Mouse (Mus musculus) embryonic fibroblast, embryonic 13.5 days (primary cell): ENCODE measurements around the gene Nhlh1. TPM values are rescaled to one million over a fixed set of nuclear protein-coding genes. Genes with fewer than 3 reads are reported as not detected.

Source experiments
- H3K27ac ChIP-seq: 2 replicates; pipeline ENCODE4 v1.5.1; 2012; ENCODE audit warnings: low read length, control low read depth, inconsistent platforms; ENCODE audit not compliant: insufficient read depth
- H3K4me1 ChIP-seq: 2 replicates; pipeline ENCODE4 v1.6.1; 2011; ENCODE audit warnings: low read length; ENCODE audit not compliant: control insufficient read depth, insufficient read depth
- H3K4me3 ChIP-seq: 2 replicates; pipeline ENCODE4 v1.5.1; 2011; ENCODE audit warnings: mild to moderate bottlenecking, control low read depth, low read length; ENCODE audit not compliant: insufficient read depth
- CTCF ChIP-seq: IDR thresholded peaks from 2 replicates; pipeline ENCODE4 v1.5.1; 2011; ENCODE audit warnings: mild to moderate bottlenecking, control low read depth, low read length, moderate library complexity, borderline replicate concordance; ENCODE audit not compliant: insufficient read depth
- POLR2A ChIP-seq: IDR thresholded peaks from 2 replicates; pipeline ENCODE4 v1.6.1; 2011; ENCODE audit warnings: low read depth, mild to moderate bottlenecking, control low read depth, low read length, moderate library complexity
- polyA plus RNA-seq: library from polyadenylated mRNA; stranded (reverse); fragments of >200 nt; gene quantifications from 2 replicates; pipeline ENCODE4 v1.2.4, GENCODE M21; 2011; ENCODE audit warnings: low read depth; ENCODE audit not compliant: missing spikeins, insufficient read length

Nhlh1 gene
- polyA plus RNA-seq, 1 experiment, result not detected

GRCm38 (mm10) chr1:172072604-172073003 is 15.2 kb upstream of the Nhlh1 start:
- Histone ChIP-seq H3K4me1 (no peaks in the 10 kb centered on the region), H3K27ac (no peak overlapping the region), H3K4me3 (no peak overlapping the region)
- no peak for TF ChIP-seq POLR2A
- no peak for TF ChIP-seq CTCF

GRCm38 (mm10) chr1:172071556-172071955 is 14.2 kb upstream of the Nhlh1 start:
- Histone ChIP-seq H3K27ac (no peak overlapping the region), H3K4me1 (no peaks in the 10 kb centered on the region), H3K4me3 (no peak overlapping the region)
- no peak for TF ChIP-seq CTCF
- TF ChIP-seq POLR2A, result no peak

- Histone ChIP-seq H3K27ac (no peak overlapping the region), H3K4me1 (no peaks in the 10 kb centered on the region), H3K4me3 (no peak overlapping the region)
- TF ChIP-seq POLR2A (no peak), CTCF (no peak)
Measured at GRCm38 (mm10) chr1:172070227-172070626, 12.9 kb upstream of the Nhlh1 start.

DNA sequence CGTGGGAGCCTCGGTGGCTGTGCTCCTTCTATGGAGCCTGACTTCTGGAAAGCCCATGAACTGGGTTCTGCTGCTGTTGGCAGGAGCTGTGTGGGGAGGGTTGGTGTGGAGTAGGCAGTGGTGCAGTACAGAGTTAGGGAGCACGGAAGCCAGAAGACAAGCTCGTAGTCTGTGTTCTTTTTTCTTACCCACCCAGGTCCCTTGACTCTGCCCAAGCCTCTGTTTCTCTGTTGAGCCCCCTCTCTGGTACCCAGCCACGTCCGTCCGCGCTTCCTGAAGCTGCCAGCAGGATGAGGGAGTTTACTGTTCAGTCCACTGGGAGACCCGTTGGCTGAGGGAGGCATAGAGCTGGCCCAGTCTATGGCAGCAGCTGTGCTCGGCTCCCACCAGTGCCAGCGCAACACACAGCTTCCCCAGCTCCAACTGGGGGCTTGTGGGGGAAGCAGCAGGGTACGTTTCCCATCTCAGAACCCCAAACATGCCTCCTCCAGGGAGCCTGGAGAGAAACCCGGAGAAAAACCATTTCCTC is 7.3 kb upstream of the Nhlh1 start:
- no peak for TF ChIP-seq POLR2A
- no peak for TF ChIP-seq CTCF
- Histone ChIP-seq H3K4me3 (no peak overlapping the region), H3K4me1 (no peaks in the 10 kb centered on the region), H3K27ac (no peak overlapping the region)

- Histone ChIP-seq H3K27ac (no peak overlapping the region), H3K4me1 (no peaks in the 10 kb centered on the region), H3K4me3 (no peak overlapping the region)
- TF ChIP-seq CTCF (no peak), POLR2A (no peak)
Measured at GRCm38 (mm10) chr1:172063291-172064023, 6.1 kb upstream of the Nhlh1 start.

- no peak overlapping the region for H3K27ac ChIP-seq
- no peak overlapping the region for H3K4me3 ChIP-seq
- H3K4me1 ChIP-seq, result no peaks in the 10 kb centered on the region
- TF ChIP-seq CTCF, result no peak
- TF ChIP-seq POLR2A, result no peak
Measured at GRCm38 (mm10) chr1:172062101-172062500, 4.7 kb upstream of the Nhlh1 start.

- TF ChIP-seq CTCF (no peak), POLR2A (no peak)
- H3K27ac ChIP-seq, result no peak overlapping the region
- H3K4me3 ChIP-seq, result no peak overlapping the region
- H3K4me1 ChIP-seq, result no peaks in the 10 kb centered on the region
Measured at GRCm38 (mm10) chr1:172061217-172061616, 3.8 kb upstream of the Nhlh1 start.

DNA sequence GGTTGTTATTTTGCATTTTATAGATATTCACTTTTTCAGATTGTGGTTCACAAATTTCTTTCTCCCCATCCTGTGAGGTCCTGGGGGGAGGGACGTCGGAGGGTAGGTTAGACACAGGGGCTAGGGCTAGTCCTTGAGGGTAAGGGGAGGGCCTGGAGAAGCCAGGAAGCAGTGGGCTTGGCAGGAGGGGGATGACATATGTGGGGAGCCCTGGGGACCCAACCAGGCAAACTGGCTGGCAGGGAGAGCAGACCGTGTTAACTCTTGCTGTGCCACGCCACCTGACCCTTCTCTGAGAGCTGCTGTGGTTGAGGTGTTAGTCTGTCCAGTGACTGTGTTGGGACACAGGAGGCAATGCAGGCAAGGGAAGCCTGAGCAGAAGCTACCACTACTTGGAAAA is 3.3 kb upstream of the Nhlh1 start:
- H3K27ac ChIP-seq, result no peak overlapping the region
- TF ChIP-seq POLR2A (no peak), CTCF (no peak)
- no peaks in the 10 kb centered on the region for H3K4me1 ChIP-seq
- no peak overlapping the region for H3K4me3 ChIP-seq

- TF ChIP-seq CTCF, result no peak
- TF ChIP-seq POLR2A, result no peak
- Histone ChIP-seq H3K4me1 (no peaks in the 10 kb centered on the region), H3K4me3 (no peak overlapping the region), H3K27ac (no peak overlapping the region)
Measured at GRCm38 (mm10) chr1:172058874-172059273, 1.5 kb upstream of the Nhlh1 start.

GRCm38 (mm10) chr1:172058321-172058720 is 948 bp upstream of the Nhlh1 start:
- no peak overlapping the region for H3K27ac ChIP-seq
- no peak for TF ChIP-seq CTCF
- no peak for TF ChIP-seq POLR2A
- H3K4me3 ChIP-seq, result no peak overlapping the region
- no peaks in the 10 kb centered on the region; the same call in 1 of the 2 replicates for H3K4me1 ChIP-seq

DNA sequence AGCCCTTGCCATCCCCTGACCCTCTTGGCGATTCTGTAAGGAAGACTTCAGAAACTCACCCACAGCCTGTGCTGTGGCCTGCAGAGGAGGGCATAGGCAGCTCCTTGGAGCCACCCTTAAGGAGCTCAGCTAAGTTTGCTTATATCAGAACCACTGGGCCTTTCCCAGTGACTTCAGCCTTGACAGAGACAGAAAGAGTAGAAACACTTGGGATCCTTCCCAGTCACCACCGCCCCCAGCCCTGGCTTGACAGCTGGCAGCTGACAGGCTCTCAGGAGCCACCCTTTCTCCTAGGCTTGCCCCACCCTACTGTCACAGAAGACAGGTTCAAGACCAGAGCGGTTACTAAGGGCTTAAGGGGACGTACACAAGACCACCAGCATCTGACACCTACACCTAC is 1.1 kb downstream of the Nhlh1 start:
- no peak for TF ChIP-seq CTCF
- no peak for TF ChIP-seq POLR2A
- Histone ChIP-seq H3K4me3 (no peak overlapping the region), H3K27ac (no peak overlapping the region), H3K4me1 (no peaks in the 10 kb centered on the region; the same call in 1 of the 2 replicates)
